Mouse (Mus musculus): Measurements from ENCODE around the gene Cipc.

Cipc gene

GRCm38 (mm10) chr12:86946862-86947574 lies at the start of gene Cipc:
Gene Cipc, plus strand, starts transcription at chr12:86947043.
- DNase-seq (ENCODE audit: low spot score in 2 of 2), result peak; percentile 96 to 98

DNA sequence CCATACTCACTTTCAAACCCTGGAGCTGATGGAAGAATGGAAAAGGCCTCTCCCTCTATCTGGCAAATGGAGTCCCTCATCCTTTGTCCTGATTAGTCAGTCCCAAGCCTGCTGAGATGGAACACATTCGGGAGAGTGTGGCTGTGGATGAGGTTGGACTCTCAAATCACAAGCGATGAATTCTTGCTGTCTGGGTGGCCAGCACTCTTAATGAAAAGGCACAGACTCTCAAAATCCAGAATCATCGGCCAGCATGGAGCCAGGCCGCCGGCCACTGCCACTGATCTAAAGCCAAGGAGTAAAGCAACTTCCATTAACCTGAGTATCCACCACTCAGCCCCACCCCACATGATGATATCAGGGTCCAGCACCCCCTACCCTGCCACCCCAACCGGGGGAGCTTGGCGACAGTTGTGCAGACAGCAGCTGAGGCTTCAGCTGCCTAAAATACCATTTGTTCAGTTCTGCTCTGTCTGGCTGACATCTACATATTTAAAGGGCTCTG lies 49.0 kb upstream of the Cipc start:
- no peak for DNase-seq (ENCODE audit: low spot score in 2 of 2)

DNA sequence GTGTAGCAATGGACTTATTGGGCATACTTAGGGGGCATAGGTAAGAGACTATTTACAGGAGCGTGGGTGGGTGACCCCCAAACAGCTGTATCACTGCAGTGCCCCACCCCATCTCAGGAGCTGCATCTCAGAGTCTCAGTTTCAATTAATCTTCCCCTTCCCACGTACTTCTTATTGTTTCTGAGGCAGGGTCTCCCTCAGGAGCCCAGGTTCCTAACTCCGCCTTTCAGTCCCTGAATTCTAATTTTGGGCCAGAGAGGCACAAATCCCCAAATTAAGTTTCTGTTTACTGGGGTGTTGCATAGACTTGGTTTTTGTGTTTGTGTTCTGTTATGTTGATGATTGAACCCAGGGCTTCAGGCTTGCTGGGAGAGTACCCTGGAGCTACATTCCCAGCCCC lies 48.4 kb upstream of the Cipc start:
- DNase-seq (ENCODE audit: low spot score in 2 of 2), result no peak

GRCm38 (mm10) chr12:86899461-86900179 lies 47.2 kb upstream of the Cipc start:
- DNase-seq (ENCODE audit: low spot score in 2 of 2), result peak in 1 of 2 experiments; percentile 61

- no peak for DNase-seq (ENCODE audit: low spot score in 2 of 2)
Observed at GRCm38 (mm10) chr12:86903828-86904806, 42.7 kb upstream of the Cipc start.

GRCm38 (mm10) chr12:86905203-86905602 lies 41.6 kb upstream of the Cipc start:
- DNase-seq (ENCODE audit: low spot score in 2 of 2), result no peak

DNA sequence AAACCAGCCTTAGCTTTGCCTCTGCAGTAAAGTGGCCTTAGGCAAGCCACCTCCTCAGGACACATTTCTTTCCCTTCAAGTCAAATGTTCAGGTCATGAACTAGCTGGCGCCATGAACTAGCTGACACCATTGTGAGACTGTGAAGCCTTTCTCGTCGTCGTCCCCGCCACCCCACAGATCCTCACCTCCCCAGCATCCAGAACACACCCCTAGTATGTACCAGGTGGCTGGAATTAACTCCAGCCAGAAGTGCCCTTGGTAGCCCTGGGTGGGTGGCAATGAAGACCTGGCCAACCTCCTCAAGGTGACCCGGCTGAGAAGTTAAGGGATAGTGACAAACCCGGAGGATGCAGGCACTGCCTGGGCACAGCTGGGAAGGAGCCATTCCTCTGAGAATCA lies 41.0 kb upstream of the Cipc start:
- no peak for DNase-seq (ENCODE audit: low spot score in 2 of 2)

GRCm38 (mm10) chr12:86906395-86906794 lies 40.4 kb upstream of the Cipc start:
- DNase-seq (ENCODE audit: low spot score in 2 of 2), result peak; percentile 72 to 85

DNA sequence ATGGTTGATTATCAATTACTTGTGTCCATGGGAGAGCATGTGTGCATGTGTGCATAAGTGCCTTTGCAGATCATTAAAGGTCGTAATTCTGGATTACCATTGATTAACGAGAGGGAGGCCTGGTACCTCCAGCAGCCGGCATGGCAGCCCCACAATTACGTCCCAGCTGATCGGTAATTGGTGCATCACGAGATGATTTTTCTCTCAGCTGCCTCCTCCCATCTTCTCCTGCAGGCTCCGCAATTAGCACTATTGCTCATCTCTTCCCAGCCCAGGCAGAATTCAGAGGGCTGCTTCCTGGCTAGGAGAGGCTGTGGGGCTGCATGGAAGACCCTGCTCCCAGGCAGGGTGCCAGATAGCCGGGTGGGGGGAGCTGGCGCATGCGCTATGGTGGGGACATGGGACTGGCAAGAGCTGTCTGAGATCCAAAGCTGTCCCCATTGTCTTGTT lies 35.3 kb upstream of the Cipc start:
- no peak for DNase-seq (ENCODE audit: low spot score in 2 of 2)

DNA sequence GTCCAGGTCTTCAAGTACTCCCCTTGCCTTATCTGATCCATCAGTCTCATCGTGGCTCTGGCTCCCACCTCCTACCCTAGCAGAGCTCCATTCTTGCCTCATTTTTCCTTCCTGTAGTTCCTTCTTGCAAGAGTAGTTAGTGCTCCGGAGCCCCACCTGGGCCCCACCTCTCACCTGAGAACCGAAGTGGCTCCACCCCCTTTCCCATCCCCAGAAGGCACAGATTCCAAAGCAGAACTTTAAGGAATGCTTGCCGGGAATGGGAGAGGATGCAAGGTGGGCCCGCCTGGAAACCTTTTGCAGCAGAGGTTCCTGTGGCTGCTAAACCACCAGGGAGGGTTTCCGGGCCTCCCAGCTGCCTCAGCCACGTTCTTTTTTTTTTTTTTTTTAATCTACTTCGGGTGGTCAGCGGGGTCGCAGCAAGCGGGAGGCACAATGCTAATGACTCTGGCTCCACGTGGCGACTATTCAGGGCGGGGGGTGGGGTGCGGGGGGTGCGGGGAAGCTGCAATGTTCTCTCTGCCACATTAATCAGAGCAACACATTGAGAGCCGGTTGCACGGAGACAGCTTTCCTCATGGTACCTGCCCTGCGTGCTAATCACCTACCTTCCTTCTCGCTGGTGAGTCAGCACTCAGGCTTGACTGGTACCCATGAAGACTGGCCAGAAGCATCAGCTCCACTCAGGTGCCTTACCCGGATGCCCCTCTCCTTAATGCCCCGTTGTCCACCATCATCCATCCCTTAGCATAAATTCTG lies 34.3 kb upstream of the Cipc start:
- no peak for DNase-seq (ENCODE audit: low spot score in 2 of 2)

DNA sequence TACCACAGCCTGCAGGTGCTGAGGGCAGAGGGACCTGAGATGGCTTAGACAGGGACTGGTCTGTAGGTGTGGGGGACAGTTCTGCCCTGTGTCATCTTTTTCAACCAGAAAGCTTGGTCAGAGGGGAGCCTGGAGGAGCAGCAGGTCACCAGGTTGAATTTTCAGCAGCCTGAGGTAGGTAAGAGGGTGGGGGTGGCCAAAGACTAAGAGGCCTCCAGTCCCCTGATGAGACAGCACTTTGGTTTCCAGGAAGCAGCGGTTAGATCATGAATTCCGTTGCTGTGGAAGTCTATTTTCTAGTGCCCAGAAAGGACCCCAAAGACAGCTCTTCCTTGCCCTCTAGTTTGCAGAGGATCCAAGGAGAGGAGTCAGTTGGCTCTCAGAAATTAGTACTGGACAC lies 32.5 kb upstream of the Cipc start:
- no peak for DNase-seq (ENCODE audit: low spot score in 2 of 2)

GRCm38 (mm10) chr12:86914756-86915155 lies 32.1 kb upstream of the Cipc start:
- no peak for DNase-seq (ENCODE audit: low spot score in 2 of 2)

- DNase-seq (ENCODE audit: low spot score in 2 of 2), result no peak
Observed at GRCm38 (mm10) chr12:86915617-86916016, 31.2 kb upstream of the Cipc start.

DNA sequence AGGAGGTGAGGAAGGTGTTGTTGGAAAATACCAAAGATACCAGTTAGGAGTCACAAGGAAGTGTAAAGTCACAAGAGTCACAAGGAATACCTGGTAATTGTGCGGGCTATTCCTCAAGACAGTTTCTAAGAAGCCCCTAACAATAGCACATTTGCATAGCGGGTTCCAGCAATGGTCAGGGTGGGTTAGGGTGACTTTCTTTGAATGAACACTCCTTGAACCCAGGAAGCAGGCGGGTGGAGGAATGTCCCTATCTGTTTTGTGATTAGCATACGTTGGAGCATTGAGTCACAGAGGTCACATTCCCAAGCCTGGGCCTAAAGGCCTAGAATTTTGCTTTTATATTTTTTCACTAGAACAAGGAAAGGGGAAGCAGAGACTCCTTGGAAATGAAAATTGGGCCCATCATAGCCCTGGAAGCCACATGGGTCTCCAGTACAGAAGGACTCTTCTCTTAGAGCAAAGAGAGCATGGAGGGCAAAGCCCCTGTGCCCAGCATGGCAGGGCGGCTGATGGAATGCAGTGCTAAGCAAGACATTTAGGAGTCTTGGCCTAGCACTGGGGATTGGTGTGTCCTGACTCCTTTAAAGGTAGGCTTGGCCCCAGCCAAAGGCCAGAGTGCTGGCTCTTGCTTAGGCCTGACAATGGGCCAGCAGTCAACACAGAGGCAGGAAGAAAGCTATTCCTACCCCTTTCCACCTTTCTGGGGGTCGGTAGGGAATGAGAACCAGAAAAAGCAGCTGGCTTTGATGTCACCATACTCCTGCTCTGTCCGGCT lies 29.9 kb upstream of the Cipc start:
- no peak for DNase-seq (ENCODE audit: low spot score in 2 of 2)

DNA sequence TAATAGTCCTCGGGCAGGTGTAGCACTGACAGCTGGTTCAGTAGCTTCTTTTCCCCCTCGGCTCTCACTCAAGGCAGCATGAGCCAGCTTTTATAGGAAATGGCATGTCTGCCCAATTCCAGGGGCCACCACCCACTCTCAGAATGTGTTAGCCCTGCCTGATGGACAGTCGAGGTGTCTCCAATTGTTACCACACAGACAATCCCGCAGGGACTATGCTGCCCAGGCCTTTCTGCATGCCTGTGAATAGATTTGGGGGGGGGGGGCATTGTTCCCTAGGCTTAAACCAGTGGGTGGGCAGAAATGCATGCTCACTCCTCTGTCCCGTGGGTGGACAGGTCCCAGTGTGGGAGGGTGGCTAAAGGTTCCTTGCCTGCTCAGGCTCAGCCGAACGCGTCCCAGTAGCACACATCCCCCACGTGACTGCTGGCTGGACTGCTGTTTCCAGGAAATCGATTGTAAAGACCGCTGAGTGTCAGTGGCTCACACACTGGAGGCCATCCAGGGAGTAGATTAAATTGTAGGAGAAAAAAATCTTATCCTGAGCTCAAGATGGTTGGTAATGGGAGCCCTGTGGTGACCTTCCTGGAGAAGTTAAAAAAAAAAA lies 28.4 kb upstream of the Cipc start:
- DNase-seq (ENCODE audit: low spot score in 2 of 2), result peak in 1 of 2 experiments; percentile 45

DNA sequence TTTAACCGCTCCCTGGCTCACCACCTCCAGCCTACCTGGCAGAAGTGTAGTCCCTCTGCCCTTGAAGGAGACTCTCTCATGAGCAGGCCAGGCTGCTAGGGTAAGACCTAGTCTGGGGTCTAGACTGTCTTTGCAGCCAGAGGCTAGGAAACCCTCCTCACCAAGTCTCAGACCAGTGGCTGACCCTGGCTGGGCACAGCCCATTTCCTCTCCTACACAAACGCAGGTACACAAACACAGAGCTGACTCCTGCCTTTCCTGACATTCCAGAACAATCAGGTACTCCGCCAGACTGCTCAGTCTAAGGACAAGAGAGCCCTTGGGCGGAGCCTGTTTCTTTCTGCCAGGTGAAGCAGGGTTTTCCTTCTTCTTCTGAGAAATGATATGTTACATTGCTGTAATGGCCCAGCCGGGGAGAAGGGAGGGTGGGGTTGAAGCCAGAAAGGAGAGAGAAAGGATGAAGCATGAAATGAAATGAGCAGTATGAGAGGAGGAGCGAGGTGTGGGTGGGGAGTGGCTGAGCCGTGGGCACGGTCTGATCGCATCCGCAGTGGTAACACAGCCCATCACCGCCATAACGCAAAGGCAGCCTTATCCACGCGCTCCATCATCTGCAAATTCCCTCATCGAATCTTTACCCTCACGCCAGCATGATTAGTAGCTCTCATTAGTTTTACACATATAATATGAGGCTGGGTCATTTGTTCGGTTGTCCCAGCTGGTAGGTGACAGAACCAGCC lies 27.7 kb upstream of the Cipc start:
- no peak for DNase-seq (ENCODE audit: low spot score in 2 of 2)

GRCm38 (mm10) chr12:86923837-86924236 lies 23.0 kb upstream of the Cipc start:
- DNase-seq (ENCODE audit: low spot score in 2 of 2), result peak; percentile 76 to 79

GRCm38 (mm10) chr12:86930934-86931729 lies 15.7 kb upstream of the Cipc start:
- DNase-seq (ENCODE audit: low spot score in 2 of 2), result no peak
